Mouse (Mus musculus) neural tube, embryonic 14.5 days (tissue): ENCODE data around the gene Rcor1. TPM values are rescaled to one million over a fixed set of nuclear protein-coding genes. Genes with fewer than 3 reads are reported as not detected.
A peak's percentile ranks its signal among the peaks of the same experiment; 100 is the strongest.

Experiments used
- ATAC-seq: fragments of 200-750 bp; cut with Nextera tagmentation; 2 replicates; pipeline ENCODE4 v1.8.0; 2017; ENCODE audit warnings: low read depth, mild to moderate bottlenecking, moderate TSS enrichment, moderate library complexity
- H3K27ac ChIP-seq: fragments of 300-500 bp; sonication (generic); 2 replicates; pipeline ENCODE4 v1.5.1; 2014; ENCODE audit warnings: low read depth, mild to moderate bottlenecking, control low read depth, low read length, moderate library complexity, mixed read lengths
- H3K27me3 ChIP-seq: fragments of 300-500 bp; sonication (generic); 2 replicates; pipeline ENCODE4 v1.6.1; 2014; ENCODE audit warnings: low read length; ENCODE audit not compliant: control insufficient read depth, insufficient read depth
- H3K36me3 ChIP-seq: fragments of 300-500 bp; sonication (generic); 2 replicates; pipeline ENCODE4 v1.6.1; 2014; ENCODE audit warnings: low read length, mixed read lengths; ENCODE audit not compliant: control insufficient read depth, insufficient read depth
- H3K4me1 ChIP-seq: fragments of 300-500 bp; sonication (generic); 2 replicates; pipeline ENCODE4 v1.6.1; 2014; ENCODE audit warnings: low read length; ENCODE audit not compliant: control insufficient read depth, insufficient read depth
- H3K4me2 ChIP-seq: fragments of 300-500 bp; sonication (generic); 2 replicates; pipeline ENCODE4 v1.6.1; 2014; ENCODE audit warnings: mild to moderate bottlenecking, low read depth, low read length, control low read depth
- H3K4me3 ChIP-seq: fragments of 300-500 bp; sonication (generic); 2 replicates; pipeline ENCODE4 v1.5.1; 2014; ENCODE audit warnings: low read depth, low read length, control low read depth, mixed read lengths
- H3K9ac ChIP-seq: fragments of 300-500 bp; sonication (generic); replicated peaks from 2 replicates; pipeline ENCODE4 v1.6.1; 2014; ENCODE audit warnings: low read depth, mild to moderate bottlenecking, control low read depth, low read length, mixed read lengths
- H3K9me3 ChIP-seq: fragments of 300-500 bp; sonication (generic); 2 replicates; pipeline ENCODE4 v1.6.1; 2016; ENCODE audit warnings: low read length; ENCODE audit not compliant: control insufficient read depth
- WGBS: fragments of 180-500 bp; shearing (Covaris S2); extraction: QIAGEN DNeasy Blood & Tissue Kit; methylation state at CpG from one replicate; pipeline ENCODE4 v1.1.7; 2014; 5-methylcytosine and 5-hydroxymethylcytosine counted together
- polyA plus RNA-seq: library from polyadenylated mRNA; unstranded; fragments of >200 nt; fragmentation: Nextera tagmentation; extraction: Ambion mirVana; gene quantifications from 2 replicates; pipeline ENCODE4 v1.2.1, GENCODE M21; 2014

Rcor1 gene
- polyA plus RNA-seq, 1 experiment from 2014 or later: 7.4 TPM

DNA sequence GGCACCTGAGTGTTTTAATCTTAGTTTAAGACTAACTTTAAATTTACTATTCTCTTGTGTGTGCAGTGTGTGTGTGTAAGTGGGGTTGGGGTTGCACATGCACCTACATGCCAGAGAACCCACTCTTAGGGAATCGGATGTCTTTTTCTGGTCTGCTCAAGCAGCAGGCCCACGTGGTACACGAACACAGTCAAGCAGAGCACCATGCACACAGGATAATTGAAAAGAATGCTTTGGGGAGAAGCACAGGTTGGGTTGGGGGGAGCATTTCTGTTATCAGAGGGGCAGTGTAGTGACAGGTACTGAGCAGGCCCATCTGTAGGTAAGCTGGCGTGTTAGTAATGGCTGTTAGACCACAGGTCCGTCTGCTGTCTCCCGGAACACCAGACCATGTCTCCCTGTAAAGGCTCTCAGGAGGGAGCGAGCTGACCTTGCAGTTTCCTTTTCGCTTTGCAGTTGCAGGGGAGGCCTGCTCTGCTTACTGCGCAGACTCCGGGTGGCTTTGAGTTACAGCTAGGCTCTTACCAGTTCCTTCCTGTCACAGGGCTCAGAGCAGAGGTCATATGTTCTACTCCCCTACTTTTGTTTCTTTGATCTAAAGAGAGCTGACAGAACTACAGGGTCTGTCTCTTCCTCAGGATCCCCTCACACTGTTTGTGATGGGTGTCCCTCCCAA is 32.5 kb downstream of the Rcor1 start:
- H3K27ac ChIP-seq: no peak overlapping the region
- no peak overlapping the region for H3K9ac ChIP-seq
- 0 out of 2 replicates have a peak, but pooled peaks cover 3% of the 10 kb centered on the region for H3K4me1 ChIP-seq
- no peaks in the 10 kb centered on the region for H3K9me3 ChIP-seq
- no peak for ATAC-seq
- no peaks in the 10 kb centered on the region for H3K27me3 ChIP-seq
- no peak overlapping the region for H3K4me2 ChIP-seq
- H3K4me3 ChIP-seq: no peak overlapping the region
- WGBS: 75% methylated on average over 10 of the region's 10 CpGs
- H3K36me3 ChIP-seq: no peaks in the 10 kb centered on the region

DNA sequence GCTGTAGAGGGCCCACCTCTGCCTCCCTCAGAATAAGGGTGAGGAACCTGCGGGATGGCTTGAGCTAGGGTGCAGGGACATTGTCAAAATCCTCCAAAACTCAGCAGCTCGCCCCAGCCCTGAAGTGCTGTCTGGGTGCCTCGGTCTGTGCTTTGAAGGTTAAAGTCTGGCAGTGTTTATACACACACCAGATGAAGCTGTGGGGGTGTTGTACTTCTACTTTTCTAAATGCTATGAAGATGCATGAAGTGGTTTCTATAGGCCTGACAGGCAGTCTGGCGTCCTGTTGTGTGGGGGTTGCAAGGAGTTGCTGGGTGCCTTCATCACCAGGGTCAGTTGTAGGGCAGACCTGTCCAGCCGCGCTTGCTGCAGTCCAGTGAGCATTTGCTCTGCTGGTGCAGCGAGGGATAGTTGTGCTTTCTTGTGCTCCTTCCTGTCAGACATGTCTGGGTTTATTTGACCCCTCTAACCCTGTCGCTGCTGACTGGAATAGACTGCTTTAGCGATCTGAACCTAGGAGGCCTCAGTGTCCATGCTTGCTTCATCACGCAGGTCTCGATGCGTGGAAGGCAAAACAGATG is 37.3 kb downstream of the Rcor1 start:
- no peaks in the 10 kb centered on the region for H3K9me3 ChIP-seq
- no peak overlapping the region for H3K4me2 ChIP-seq
- 0 out of 2 replicates have a peak, but pooled peaks cover 3% of the 10 kb centered on the region for H3K4me1 ChIP-seq
- no peak overlapping the region for H3K9ac ChIP-seq
- no peak for ATAC-seq
- 74% methylated on average over 12 of the region's 12 CpGs for WGBS
- no peak overlapping the region for H3K4me3 ChIP-seq
- no peaks in the 10 kb centered on the region for H3K36me3 ChIP-seq
- H3K27me3 ChIP-seq: no peaks in the 10 kb centered on the region
- no peak overlapping the region for H3K27ac ChIP-seq

GRCm38 (mm10) chr12:111085579-111085978 is 46.4 kb downstream of the Rcor1 start:
- Histone ChIP-seq H3K9ac (no peak overlapping the region), H3K9me3 (no peaks in the 10 kb centered on the region), H3K4me3 (no peak overlapping the region), H3K4me2 (no peak overlapping the region), H3K36me3 (no peaks in the 10 kb centered on the region), H3K27ac (no peak overlapping the region), H3K27me3 (no peaks in the 10 kb centered on the region), H3K4me1 (no peaks in the 10 kb centered on the region; the same call in 1 of the 2 replicates)
- 93% methylated on average over 4 of the region's 4 CpGs for WGBS
- ATAC-seq: no peak

DNA sequence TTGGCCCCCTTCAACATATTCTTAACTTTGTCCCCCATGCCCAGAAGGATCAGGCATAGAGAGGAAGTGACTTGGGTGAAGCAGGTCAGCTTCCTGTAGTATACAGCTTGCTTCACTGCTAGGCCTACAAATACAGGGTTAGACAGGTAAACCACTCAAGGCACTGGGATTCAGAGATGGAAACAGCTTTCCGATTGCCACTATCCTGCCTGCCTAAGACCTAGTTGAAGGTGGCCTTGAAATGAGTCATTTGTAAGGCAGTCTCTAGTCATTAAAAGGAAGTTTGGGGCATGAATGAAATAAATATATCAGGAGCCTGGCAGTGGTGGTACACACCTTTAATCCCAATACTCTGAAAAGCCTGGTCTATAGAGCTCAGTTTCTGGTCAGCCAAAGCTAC is 47.9 kb downstream of the Rcor1 start:
- Histone ChIP-seq H3K27me3 (no peaks in the 10 kb centered on the region), H3K4me2 (no peak overlapping the region), H3K4me1 (no peaks in the 10 kb centered on the region; the same call in 1 of the 2 replicates), H3K9ac (no peak overlapping the region), H3K9me3 (no peaks in the 10 kb centered on the region), H3K36me3 (no peaks in the 10 kb centered on the region), H3K27ac (no peak overlapping the region), H3K4me3 (no peak overlapping the region)
- 93% methylated on average over 1 of the region's 1 CpGs for WGBS
- no peak for ATAC-seq

DNA sequence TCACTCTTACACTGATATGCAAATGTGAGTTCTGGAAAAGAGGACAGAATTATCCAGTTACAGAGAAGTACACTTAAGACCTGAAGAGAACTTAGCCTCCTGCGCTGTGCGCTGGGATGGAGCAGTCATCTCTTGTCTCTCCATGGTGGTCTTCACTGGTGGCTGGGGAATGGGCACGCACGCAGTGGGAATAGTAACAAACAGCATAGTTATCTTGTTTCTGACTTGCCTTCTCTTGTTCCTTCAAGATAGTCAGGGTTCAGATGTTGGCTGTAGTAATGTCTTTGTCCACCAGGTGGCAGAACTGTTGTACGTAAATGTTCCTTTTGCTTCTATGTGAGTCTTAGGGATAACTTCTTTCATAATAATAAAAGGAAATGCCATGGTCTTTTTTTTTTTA is 49.0 kb downstream of the Rcor1 start:
- Histone ChIP-seq H3K4me2 (no peak overlapping the region), H3K4me1 (no peaks in the 10 kb centered on the region; the same call in 1 of the 2 replicates), H3K27ac (no peak overlapping the region), H3K9me3 (no peaks in the 10 kb centered on the region), H3K27me3 (no peaks in the 10 kb centered on the region), H3K4me3 (no peak overlapping the region), H3K9ac (no peak overlapping the region), H3K36me3 (no peaks in the 10 kb centered on the region)
- 35% methylated on average over 5 of the region's 5 CpGs for WGBS
- no peak for ATAC-seq

- Histone ChIP-seq H3K4me3 (no peak overlapping the region), H3K27me3 (no peaks in the 10 kb centered on the region), H3K27ac (peak overlapping the region; percentile 34; the same call in 1 of the 2 replicates), H3K9me3 (no peaks in the 10 kb centered on the region), H3K4me1 (no peaks in the 10 kb centered on the region; the same call in 1 of the 2 replicates), H3K36me3 (no peaks in the 10 kb centered on the region), H3K9ac (no peak overlapping the region), H3K4me2 (no peak overlapping the region)
- WGBS: 59% methylated on average over 3 of the region's 3 CpGs
- no peak for ATAC-seq
Measured at GRCm38 (mm10) chr12:111088731-111089141, 49.6 kb downstream of the Rcor1 start.

DNA sequence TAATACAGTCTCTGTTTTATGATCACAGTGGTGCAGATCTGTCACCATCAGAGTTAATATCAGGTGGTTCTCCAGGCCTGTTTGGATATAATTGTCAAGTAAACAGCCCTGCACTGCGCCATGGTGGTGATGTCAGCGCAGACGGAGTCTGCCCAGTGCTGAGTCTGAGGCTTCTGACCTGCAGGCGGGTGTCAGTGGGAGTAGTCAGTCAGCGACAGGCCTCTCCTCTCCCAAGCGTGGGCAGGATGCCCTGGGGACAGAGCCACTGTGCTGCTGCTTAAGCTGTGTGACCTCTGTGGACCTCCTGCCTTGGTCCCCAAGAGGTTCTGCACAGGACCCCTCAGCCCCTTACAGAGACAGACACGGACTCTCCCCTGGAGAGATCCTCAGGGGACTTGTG is 50.0 kb downstream of the Rcor1 start:
- Histone ChIP-seq H3K27ac (peak overlapping the region; percentile 34; the same call in 1 of the 2 replicates), H3K27me3 (no peaks in the 10 kb centered on the region), H3K4me2 (no peak overlapping the region), H3K9ac (no peak overlapping the region), H3K4me1 (no peaks in the 10 kb centered on the region; the same call in 1 of the 2 replicates), H3K9me3 (no peaks in the 10 kb centered on the region), H3K36me3 (no peaks in the 10 kb centered on the region), H3K4me3 (no peak overlapping the region)
- 73% methylated on average over 7 of the region's 7 CpGs for WGBS
- ATAC-seq: no peak

GRCm38 (mm10) chr12:111090801-111091200 is 51.6 kb downstream of the Rcor1 start:
- H3K4me1 ChIP-seq: no peaks in the 10 kb centered on the region; the same call in 1 of the 2 replicates
- no peak overlapping the region for H3K4me2 ChIP-seq
- H3K27me3 ChIP-seq: no peaks in the 10 kb centered on the region
- H3K4me3 ChIP-seq: no peak overlapping the region
- no peak for ATAC-seq
- no peaks in the 10 kb centered on the region for H3K36me3 ChIP-seq
- H3K9me3 ChIP-seq: no peaks in the 10 kb centered on the region
- no peak overlapping the region for H3K9ac ChIP-seq
- no peak overlapping the region for H3K27ac ChIP-seq

GRCm38 (mm10) chr12:111091981-111092380 is 52.8 kb downstream of the Rcor1 start:
- Histone ChIP-seq H3K9ac (no peak overlapping the region), H3K27ac (no peak overlapping the region), H3K4me3 (no peak overlapping the region), H3K4me1 (no peaks in the 10 kb centered on the region; the same call in 1 of the 2 replicates), H3K36me3 (peaks cover 4% of the 10 kb centered on the region; the same call in 1 of the 2 replicates), H3K4me2 (no peak overlapping the region), H3K27me3 (no peaks in the 10 kb centered on the region), H3K9me3 (no peaks in the 10 kb centered on the region)
- WGBS: 83% methylated on average over 10 of the region's 10 CpGs
- no peak for ATAC-seq
